Mouse (Mus musculus) kidney, postnatal 0 days (tissue): ENCODE measurements around the gene Rpp40. TPM values are rescaled to one million over a fixed set of nuclear protein-coding genes. Genes with fewer than 3 reads are reported as not detected.

Source experiments
- ATAC-seq: fragments of 200-750 bp; cut with Nextera tagmentation; replicated peaks from 2 replicates; pipeline ENCODE4 v1.8.0; 2017; ENCODE audit warnings: low read depth, moderate number of reproducible peaks, moderate TSS enrichment, moderate library complexity; ENCODE audit not compliant: low FRiP score
- DNase-seq: peaks from one replicate; pipeline ENCODE4 v3.0.0-alpha.2; 2016; ENCODE audit warnings: low spot score
- H3K27ac ChIP-seq: fragments of 300-500 bp; sonication (generic); 2 replicates; pipeline ENCODE4 v1.5.1; 2014; ENCODE audit warnings: mild to moderate bottlenecking
- H3K27me3 ChIP-seq: fragments of 300-500 bp; sonication (generic); 2 replicates; pipeline ENCODE4 v1.6.1; 2014; ENCODE audit warnings: low read length, mixed read lengths; ENCODE audit not compliant: insufficient read depth
- H3K36me3 ChIP-seq: fragments of 300-500 bp; sonication (generic); 2 replicates; pipeline ENCODE4 v1.6.1; 2014; ENCODE audit warnings: low read length, mixed read lengths; ENCODE audit not compliant: insufficient read depth
- H3K4me1 ChIP-seq: fragments of 300-500 bp; sonication (generic); replicated peaks from 2 replicates; pipeline ENCODE4 v1.6.1; 2014; ENCODE audit warnings: antibody characterized with exemption, low read length, mixed read lengths; ENCODE audit not compliant: insufficient read depth
- H3K4me2 ChIP-seq: fragments of 300-500 bp; sonication (generic); 2 replicates; pipeline ENCODE4 v1.6.1; 2014; ENCODE audit warnings: mild to moderate bottlenecking, low read length, moderate library complexity, mixed read lengths
- H3K4me3 ChIP-seq: fragments of 300-500 bp; sonication (generic); replicated peaks from 2 replicates; pipeline ENCODE4 v1.5.1; 2014; ENCODE audit warnings: low read depth, low read length
- H3K9ac ChIP-seq: fragments of 300-500 bp; sonication (generic); 2 replicates; pipeline ENCODE4 v1.6.1; 2014; ENCODE audit warnings: low read depth, low read length
- H3K9me3 ChIP-seq: fragments of 300-500 bp; sonication (generic); replicated peaks from 2 replicates; pipeline ENCODE4 v1.6.1; 2016; ENCODE audit warnings: low read length, inconsistent platforms, mixed read lengths
- CTCF ChIP-seq: IDR thresholded peaks from 2 replicates; pipeline ENCODE4 v1.5.1; 2016; ENCODE audit warnings: antibody characterized with exemption, low read depth, mild to moderate bottlenecking, moderate library complexity
- WGBS: fragments of 180-500 bp; shearing (Covaris S2); extraction: QIAGEN DNeasy Blood & Tissue Kit; methylation state at CpG from one replicate; pipeline ENCODE4 v1.1.7; 2014; 5-methylcytosine and 5-hydroxymethylcytosine counted together
- polyA plus RNA-seq: library from polyadenylated mRNA; unstranded; fragments of >200 nt; fragmentation: Nextera tagmentation; extraction: Ambion mirVana; gene quantifications from 2 replicates; pipeline ENCODE4 v1.2.1, GENCODE M21; 2015

Rpp40 gene
- polyA plus RNA-seq, 1 experiment from 2014 or later, result 13.6 TPM

- Histone ChIP-seq H3K4me1 (no peaks in the 10 kb centered on the region), H3K27ac (no peak overlapping the region), H3K9ac (no peak overlapping the region), H3K36me3 (no peaks in the 10 kb centered on the region), H3K4me2 (no peak overlapping the region), H3K4me3 (no peak overlapping the region), H3K27me3 (no peaks in the 10 kb centered on the region), H3K9me3 (no peaks in the 10 kb centered on the region)
- WGBS, result 76% methylated on average over 6 of the region's 6 CpGs
- ATAC-seq (no peak), DNase-seq (no peak)
- TF ChIP-seq CTCF, result no peak
Observed at GRCm38 (mm10) chr13:35880555-35881046, 25.6 kb downstream of the Rpp40 start.

GRCm38 (mm10) chr13:35879519-35879918 is 26.6 kb downstream of the Rpp40 start:
- Histone ChIP-seq H3K4me3 (no peak overlapping the region), H3K27ac (no peak overlapping the region), H3K4me1 (no peaks in the 10 kb centered on the region), H3K36me3 (no peaks in the 10 kb centered on the region), H3K9me3 (no peaks in the 10 kb centered on the region), H3K4me2 (no peak overlapping the region), H3K9ac (no peak overlapping the region), H3K27me3 (no peaks in the 10 kb centered on the region)
- 0 out of 2 replicates have a peak, but pooled peaks have one; percentile 5 for TF ChIP-seq CTCF
- DNase-seq (no peak), ATAC-seq (no peak)
- 71% methylated on average over 5 of the region's 5 CpGs for WGBS

- no peak for TF ChIP-seq CTCF
- Histone ChIP-seq H3K27me3 (no peaks in the 10 kb centered on the region), H3K36me3 (no peaks in the 10 kb centered on the region), H3K9ac (no peak overlapping the region), H3K4me1 (no peaks in the 10 kb centered on the region), H3K27ac (no peak overlapping the region), H3K4me2 (no peak overlapping the region), H3K4me3 (no peak overlapping the region), H3K9me3 (no peaks in the 10 kb centered on the region)
- peak; percentile 16 for DNase-seq
- 41% methylated on average over 5 of the region's 5 CpGs for WGBS
- no peak for ATAC-seq
Observed at GRCm38 (mm10) chr13:35879068-35879467, 27.1 kb downstream of the Rpp40 start.

- 19% methylated on average over 1 of the region's 1 CpGs for WGBS
- ATAC-seq, result no peak
- Histone ChIP-seq H3K36me3 (no peaks in the 10 kb centered on the region), H3K9ac (no peak overlapping the region), H3K27me3 (no peaks in the 10 kb centered on the region), H3K4me1 (no peaks in the 10 kb centered on the region), H3K4me2 (no peak overlapping the region), H3K27ac (no peak overlapping the region), H3K4me3 (no peak overlapping the region), H3K9me3 (no peaks in the 10 kb centered on the region)
- TF ChIP-seq CTCF, result no peak
- DNase-seq, result peak; percentile 23
Observed at GRCm38 (mm10) chr13:35878282-35878681, 27.9 kb downstream of the Rpp40 start.

- TF ChIP-seq CTCF, result no peak
- Histone ChIP-seq H3K36me3 (no peaks in the 10 kb centered on the region), H3K9ac (no peak overlapping the region), H3K4me3 (no peak overlapping the region), H3K27me3 (no peaks in the 10 kb centered on the region), H3K9me3 (no peaks in the 10 kb centered on the region), H3K27ac (no peak overlapping the region), H3K4me2 (no peak overlapping the region), H3K4me1 (no peaks in the 10 kb centered on the region)
- ATAC-seq (no peak), DNase-seq (no peak)
- 82% methylated on average over 5 of the region's 5 CpGs for WGBS
Observed at GRCm38 (mm10) chr13:35875396-35875795, 30.8 kb downstream of the Rpp40 start.

GRCm38 (mm10) chr13:35871107-35871506 is 35.1 kb downstream of the Rpp40 start:
- 57% methylated on average over 3 of the region's 3 CpGs for WGBS

GRCm38 (mm10) chr13:35870659-35871058 is 35.5 kb downstream of the Rpp40 start:
- no peak overlapping the region for H3K4me2 ChIP-seq
- no peaks in the 10 kb centered on the region for H3K4me1 ChIP-seq
- no peaks in the 10 kb centered on the region for H3K9me3 ChIP-seq
- no peak overlapping the region for H3K9ac ChIP-seq
- peaks cover 9% of the 10 kb centered on the region; the same call in 1 of the 2 replicates for H3K36me3 ChIP-seq
- DNase-seq (no peak), ATAC-seq (no peak)
- H3K4me3 ChIP-seq, result no peak overlapping the region
- no peak for TF ChIP-seq CTCF
- WGBS, result 87% methylated on average over 8 of the region's 8 CpGs
- no peaks in the 10 kb centered on the region for H3K27me3 ChIP-seq
- no peak overlapping the region for H3K27ac ChIP-seq

More at GRCm38 (mm10) chr13:35871107-35871506, 35.1 kb downstream of the Rpp40 start:
- H3K27me3 ChIP-seq, result no peaks in the 10 kb centered on the region
- H3K4me1 ChIP-seq, result no peaks in the 10 kb centered on the region
- no peak for TF ChIP-seq CTCF
- H3K4me3 ChIP-seq, result no peak overlapping the region
- DNase-seq (no peak), ATAC-seq (no peak)
- no peaks in the 10 kb centered on the region for H3K9me3 ChIP-seq
- 0 out of 2 replicates have a peak, but pooled peaks cover 7% of the 10 kb centered on the region for H3K36me3 ChIP-seq
- H3K9ac ChIP-seq, result no peak overlapping the region
- no peak overlapping the region for H3K27ac ChIP-seq
- H3K4me2 ChIP-seq, result no peak overlapping the region
